Mouse (Mus musculus) brain, embryonic 14.5 days (tissue): ENCODE data around the gene Ctnna2. TPM values are rescaled to one million over a fixed set of nuclear protein-coding genes. Genes with fewer than 3 reads are reported as not detected.

Experiments
- DNase-seq: peaks from one replicate; pipeline ENCODE4 v3.0.0-alpha.2; 2011; ENCODE audit warnings: low read depth
- CTCF ChIP-seq: fragments of 200-500 bp; IDR thresholded peaks from 2 replicates; pipeline ENCODE4 v1.5.1; 2012; ENCODE audit warnings: inconsistent platforms, mild to moderate bottlenecking, moderate library complexity, borderline replicate concordance; ENCODE audit not compliant: insufficient read depth, insufficient read length; ENCODE audit errors: extremely low read depth
- POLR2A ChIP-seq: fragments of 200-500 bp; IDR thresholded peaks from 2 replicates; pipeline ENCODE4 v1.6.1; 2012; ENCODE audit warnings: mild to moderate bottlenecking, inconsistent platforms, borderline replicate concordance; ENCODE audit not compliant: poor library complexity, insufficient read depth, insufficient read length, severe bottlenecking; ENCODE audit errors: extremely low read depth
- polyA plus RNA-seq: library from polyadenylated mRNA; depleted of rRNA; stranded (reverse); fragments of >200 nt; gene quantifications from 2 replicates; pipeline ENCODE4 v1.2.3, GENCODE M21; 2012

Gene Ctnna2
- polyA plus RNA-seq, 1 experiment = 150 TPM

DNA sequence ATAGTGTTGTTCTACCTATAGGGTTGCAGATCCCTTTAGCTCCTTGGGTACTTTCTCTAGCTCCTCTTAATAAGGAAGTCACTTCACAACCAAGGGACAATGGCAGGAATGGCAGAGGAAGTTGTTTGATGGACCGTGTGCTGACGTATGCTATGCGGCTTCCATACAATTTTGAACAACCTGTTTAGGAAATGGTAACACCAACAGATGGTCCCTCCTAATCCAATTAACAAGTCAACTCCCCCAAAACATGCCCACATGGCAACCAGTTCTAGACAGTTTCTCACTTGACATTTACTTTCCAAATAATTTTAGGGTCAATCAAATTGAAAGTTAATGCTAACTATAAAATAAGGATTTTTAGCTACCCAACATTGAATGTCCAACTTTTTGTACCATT lies 176.9 kb downstream of the Ctnna2 start:
- no peak for TF ChIP-seq CTCF
- TF ChIP-seq POLR2A = no peak
- peak; percentile 53 for DNase-seq

- TF ChIP-seq CTCF = no peak
- no peak for TF ChIP-seq POLR2A
- DNase-seq = peak; percentile 40
These were observed 196.2 kb downstream of the Ctnna2 start for GRCm38 (mm10) chr6:77783342-77783741.

DNA sequence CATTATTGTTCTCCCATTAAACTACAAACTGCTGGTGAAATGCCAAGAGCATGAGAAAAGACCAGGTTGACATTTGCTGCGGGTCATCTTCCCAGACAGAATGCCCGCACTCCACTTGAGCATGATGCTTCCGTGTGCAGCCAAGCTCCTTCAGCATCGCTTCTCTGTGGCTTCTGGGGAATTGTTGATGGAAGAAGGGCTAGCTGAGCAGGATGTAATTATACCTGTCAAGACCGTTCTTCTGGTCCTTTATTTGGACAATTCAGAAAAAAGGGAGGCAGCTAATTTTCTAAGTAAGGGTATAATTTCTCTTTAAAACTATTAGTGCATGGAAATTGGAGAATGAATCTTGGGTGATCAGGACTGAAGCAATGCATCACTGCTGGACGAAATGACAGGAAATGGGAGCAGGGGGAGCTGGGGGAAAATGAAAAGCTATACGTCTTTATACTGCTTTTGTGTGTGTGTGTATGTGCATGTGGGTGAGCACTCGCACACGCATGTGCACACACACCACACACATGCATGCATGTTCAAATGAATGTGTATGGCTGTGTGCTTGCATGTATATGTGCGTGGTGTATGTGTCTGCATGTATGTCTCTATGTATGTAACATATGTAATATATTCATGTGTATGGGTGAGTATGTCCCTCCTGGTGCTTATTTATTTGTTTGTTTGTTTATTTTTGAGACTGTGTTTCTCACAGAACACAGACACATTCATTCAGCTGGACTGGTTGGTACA lies 211.0 kb downstream of the Ctnna2 start:
- no peak for TF ChIP-seq POLR2A
- no peak for TF ChIP-seq CTCF

GRCm38 (mm10) chr6:77758164-77758563 lies 221.3 kb downstream of the Ctnna2 start:
- no peak for DNase-seq
- TF ChIP-seq POLR2A = no peak
- no peak for TF ChIP-seq CTCF

More for the DNA sequence above, 211.0 kb downstream of the Ctnna2 start:
- peak; percentile 57 for DNase-seq

GRCm38 (mm10) chr6:77745426-77745825 lies 234.1 kb downstream of the Ctnna2 start:
- TF ChIP-seq POLR2A (no peak), CTCF (no peak)
- peak; percentile 74 for DNase-seq

DNA sequence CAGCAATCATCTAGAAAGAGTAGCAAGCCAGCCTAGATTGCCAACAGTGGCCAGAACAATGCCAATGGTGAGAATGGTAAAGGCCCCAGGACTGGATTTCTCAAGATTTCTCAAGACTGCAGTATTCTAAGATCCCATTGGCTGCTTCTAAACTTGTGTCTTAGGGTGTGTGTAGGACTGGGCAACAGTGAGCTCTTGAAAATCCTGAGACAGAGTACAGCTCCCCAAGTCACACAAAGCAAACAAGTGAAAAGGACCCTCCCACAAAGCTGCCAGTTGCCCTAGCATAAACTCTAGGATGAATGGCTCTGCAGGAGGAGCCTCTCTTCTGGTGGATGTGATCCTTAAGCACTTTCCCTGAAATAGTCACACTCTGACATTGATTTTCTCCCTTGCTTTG lies 235.8 kb downstream of the Ctnna2 start:
- no peak for TF ChIP-seq CTCF
- no peak for TF ChIP-seq POLR2A
- DNase-seq = no peak

DNA sequence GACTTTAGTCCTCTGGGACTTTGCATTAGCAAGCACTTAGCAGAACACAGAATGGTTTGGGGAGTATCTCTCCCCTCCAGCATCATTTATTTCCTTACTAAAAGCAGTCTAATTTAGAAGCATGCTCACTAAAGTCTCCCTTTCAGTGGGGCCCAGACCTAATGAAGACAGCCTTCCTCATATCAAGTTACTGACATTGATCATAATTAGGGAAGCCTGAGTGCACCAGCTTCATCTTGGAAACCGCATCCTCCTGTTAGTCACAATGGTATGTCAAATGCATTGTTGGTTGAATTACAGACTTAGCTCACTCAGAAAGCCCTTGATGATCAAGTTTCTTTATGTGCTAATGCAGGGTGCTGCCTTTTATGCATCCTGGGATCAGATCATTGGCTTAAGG lies 236.5 kb downstream of the Ctnna2 start:
- DNase-seq = peak; percentile 40
- TF ChIP-seq CTCF (no peak), POLR2A (no peak)

GRCm38 (mm10) chr6:77738640-77739039 lies 240.9 kb downstream of the Ctnna2 start:
- peak; percentile 33 for DNase-seq

DNA sequence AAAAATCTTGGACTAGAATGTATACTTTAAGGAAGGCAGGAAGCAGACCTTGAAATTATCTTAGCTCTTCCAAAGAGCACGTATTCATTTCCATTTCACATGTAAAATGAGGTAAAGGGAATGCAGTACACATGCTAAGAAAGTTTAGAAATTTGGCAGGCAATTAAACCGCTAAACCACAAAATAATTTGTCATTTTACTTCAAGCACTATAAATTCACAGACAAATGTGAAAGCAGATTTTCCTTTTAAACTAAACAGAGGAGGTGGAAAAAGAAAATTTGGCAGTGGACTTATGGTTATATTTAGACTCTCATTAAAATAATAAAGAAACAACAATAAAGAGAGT lies 254.6 kb downstream of the Ctnna2 start:
- DNase-seq = no peak
- TF ChIP-seq CTCF = no peak
- no peak for TF ChIP-seq POLR2A

More at GRCm38 (mm10) chr6:77738640-77739039, 240.9 kb downstream of the Ctnna2 start:
- TF ChIP-seq POLR2A (no peak), CTCF (no peak)

GRCm38 (mm10) chr6:77724042-77724951 lies 255.2 kb downstream of the Ctnna2 start:
- TF ChIP-seq CTCF (no peak), POLR2A (no peak)
- DNase-seq = peak; percentile 91

DNA sequence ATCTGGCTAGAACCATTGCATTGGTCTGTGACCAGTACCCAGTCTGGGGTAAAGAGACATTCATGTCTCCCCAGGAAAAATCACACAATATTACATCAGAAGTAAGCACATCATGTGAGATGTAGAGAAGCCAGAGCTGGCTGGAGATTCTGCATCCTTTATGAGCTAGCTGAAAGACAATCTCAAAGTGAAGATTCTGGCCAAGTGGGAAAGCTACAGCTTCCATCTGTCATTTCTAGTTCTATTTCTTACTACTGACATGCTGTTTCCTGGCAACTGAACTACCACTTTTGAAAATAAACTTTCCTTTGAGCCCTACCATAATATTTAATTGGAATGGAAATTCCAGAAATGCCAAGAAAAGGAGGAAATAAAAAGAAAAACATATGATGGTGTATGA lies 285.4 kb downstream of the Ctnna2 start:
- DNase-seq = peak; percentile 55
- TF ChIP-seq CTCF = no peak
- no peak for TF ChIP-seq POLR2A
